Mouse (Mus musculus) CH12.LX (cell line): ENCODE results near the gene Styx.

Experiments
- BHLHE40 ChIP-seq: IDR thresholded peaks from 2 replicates; pipeline ENCODE4 v1.6.1; 2011; ENCODE audit warnings: mild to moderate bottlenecking, low read depth, low read length, improper control_type of control experiment
- CTCF ChIP-seq, 2 experiments: IDR thresholded peaks in 1 of 2; conservative IDR thresholded peaks in 1 of 2; 2 replicates each; pipeline ENCODE4 v1.5.1; 2011 to 2012; ENCODE audit warnings: low read depth in 2 of 2, low read length in 2 of 2, improper control_type of control experiment in 1 of 2, inconsistent platforms in 1 of 2, mild to moderate bottlenecking in 1 of 2, moderate library complexity in 1 of 2
- E2F4 ChIP-seq: IDR thresholded peaks from 2 replicates; pipeline ENCODE4 v1.6.1; 2011; ENCODE audit warnings: low read depth, low read length, improper control_type of control experiment; ENCODE audit not compliant: insufficient replicate concordance
- EP300 ChIP-seq: IDR thresholded peaks from 2 replicates; pipeline ENCODE4 v1.6.1; 2011; ENCODE audit warnings: low read length, improper control_type of control experiment
- MAX ChIP-seq: IDR thresholded peaks from 2 replicates; pipeline ENCODE4 v1.6.1; 2011; ENCODE audit warnings: low read length, improper control_type of control experiment
- MAZ ChIP-seq: IDR thresholded peaks from 2 replicates; pipeline ENCODE4 v1.6.1; 2012; ENCODE audit warnings: low read depth, mild to moderate bottlenecking, inconsistent platforms, low read length, improper control_type of control experiment, moderate library complexity
- MYC ChIP-seq: IDR thresholded peaks from 2 replicates; pipeline ENCODE4 v1.6.1; 2011; ENCODE audit warnings: low read depth, mild to moderate bottlenecking, improper control_type of control experiment, low read length
- NELFE ChIP-seq: IDR thresholded peaks from 2 replicates; pipeline ENCODE4 v1.6.1; 2011; ENCODE audit warnings: low read depth, low read length, improper control_type of control experiment
- PAX5 ChIP-seq: IDR thresholded peaks from 2 replicates; pipeline ENCODE4 v1.6.1; 2012; ENCODE audit warnings: low read length, inconsistent platforms, mixed read lengths
- POLR2A ChIP-seq: IDR thresholded peaks from 2 replicates; pipeline ENCODE4 v1.6.1; 2011; ENCODE audit warnings: low read depth, mild to moderate bottlenecking, improper control_type of control experiment, low read length
- POLR2AphosphoS2 ChIP-seq: IDR thresholded peaks from 2 replicates; pipeline ENCODE4 v1.6.1; 2011; ENCODE audit warnings: low read depth, low read length, improper control_type of control experiment
- USF1 ChIP-seq: IDR thresholded peaks from 2 replicates; pipeline ENCODE4 v1.6.1; 2014; ENCODE audit warnings: low read depth, mild to moderate bottlenecking, inconsistent platforms, low read length, improper control_type of control experiment
- USF2 ChIP-seq: conservative IDR thresholded peaks from 2 replicates; pipeline ENCODE4 v1.6.1; 2011; ENCODE audit warnings: low read depth, low read length, improper control_type of control experiment

DNA sequence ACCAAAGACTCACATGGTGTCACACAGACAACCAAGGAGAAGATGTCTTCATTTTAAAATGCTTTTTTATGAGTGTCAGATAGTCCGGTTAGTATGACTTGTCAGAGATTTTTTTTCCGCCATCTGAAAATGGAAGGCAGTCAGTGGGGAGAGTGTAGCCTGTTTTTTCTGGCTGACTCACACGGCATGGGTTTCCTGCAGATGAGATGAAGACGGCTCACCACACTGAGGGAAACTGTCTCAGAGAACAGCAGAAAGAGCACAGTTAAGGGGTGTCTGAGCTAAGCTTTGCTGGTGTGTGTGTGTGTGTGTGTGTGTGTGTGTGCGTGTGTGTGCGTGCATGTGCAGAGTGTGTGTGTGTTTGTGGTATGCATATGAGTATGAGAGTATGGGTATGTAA, 90.4 kb downstream of the Styx start:
- TF ChIP-seq EP300 (no peak), MAX (no peak), CTCF (conservative IDR thresholded peaks at IDR 0.05 in 1 of 2, IDR thresholded peaks at IDR 0.05 in 1 of 2; ENCODE audit: low read depth in 2 of 2, low read length in 2 of 2) (no peak), NELFE (no peak), POLR2A (no peak), USF1 (no peak), BHLHE40 (no peak), POLR2AphosphoS2 (no peak), MAZ (no peak), MYC (no peak), USF2 (no peak), PAX5 (no peak), E2F4 (no peak)
